Mouse (Mus musculus) limb, embryonic 12.5 days (tissue): ENCODE data around the gene Gm16253. TPM values are rescaled to one million over a fixed set of nuclear protein-coding genes. Genes with fewer than 3 reads are reported as not detected.

Experiments
- ATAC-seq: fragments of 200-750 bp; cut with Nextera tagmentation; 2 replicates; pipeline ENCODE4 v1.8.0; 2017; ENCODE audit warnings: low read depth, moderate TSS enrichment; ENCODE audit not compliant: insufficient number of reproducible peaks, insufficient read depth, low FRiP score, low TSS enrichment
- H3K27ac ChIP-seq: fragments of 300-500 bp; sonication (generic); 2 replicates; pipeline ENCODE4 v1.5.1; 2016; ENCODE audit warnings: mild to moderate bottlenecking, moderate library complexity
- H3K27me3 ChIP-seq: fragments of 300-500 bp; sonication (generic); 2 replicates; pipeline ENCODE4 v1.6.1; 2016; ENCODE audit warnings: mild to moderate bottlenecking, moderate library complexity
- H3K36me3 ChIP-seq: fragments of 300-500 bp; sonication (generic); 2 replicates; pipeline ENCODE4 v1.6.1; 2016; ENCODE audit warnings: mild to moderate bottlenecking, moderate library complexity
- H3K4me1 ChIP-seq: fragments of 300-500 bp; sonication (generic); replicated peaks from 2 replicates; pipeline ENCODE4 v1.6.1; 2016
- H3K4me2 ChIP-seq: fragments of 300-500 bp; sonication (generic); 2 replicates; pipeline ENCODE4 v1.6.1; 2016; ENCODE audit warnings: mild to moderate bottlenecking, moderate library complexity
- H3K4me3 ChIP-seq: fragments of 300-500 bp; sonication (generic); replicated peaks from 2 replicates; pipeline ENCODE4 v1.5.1; 2016; ENCODE audit warnings: mild to moderate bottlenecking
- H3K9ac ChIP-seq: fragments of 300-500 bp; sonication (generic); replicated peaks from 2 replicates; pipeline ENCODE4 v1.6.1; 2016; ENCODE audit warnings: mild to moderate bottlenecking, moderate library complexity
- H3K9me3 ChIP-seq: fragments of 300-500 bp; sonication (generic); 2 replicates; pipeline ENCODE4 v1.6.1; 2016; ENCODE audit warnings: mild to moderate bottlenecking, moderate library complexity
- WGBS: fragments of 180-500 bp; shearing (Covaris S2); methylation state at CpG from one replicate; pipeline ENCODE4 v1.1.7; 2016; 5-methylcytosine and 5-hydroxymethylcytosine counted together
- polyA plus RNA-seq: library from polyadenylated mRNA; unstranded; fragments of >200 nt; fragmentation: Nextera tagmentation; extraction: Ambion mirVana; gene quantifications from 2 replicates; pipeline ENCODE4 v1.2.1, GENCODE M21; 2016

Gene Gm16253
- polyA plus RNA-seq, 1 experiment from 2014 or later, result 1.5 TPM

GRCm38 (mm10) chr3:96547389-96547960 is 29.3 kb upstream of the Gm16253 start:
- H3K4me3 ChIP-seq, result no peak overlapping the region
- no peak for ATAC-seq
- WGBS, result 9% methylated on average over 14 of the region's 14 CpGs
- no peak overlapping the region; the same call in 1 of the 2 replicates for H3K9ac ChIP-seq
- H3K27ac ChIP-seq, result no peak overlapping the region
- no peaks in the 10 kb centered on the region for H3K27me3 ChIP-seq
- H3K4me2 ChIP-seq, result peak overlapping the region; percentile 43
- peaks cover 13% of the 10 kb centered on the region; the same call in 1 of the 2 replicates for H3K4me1 ChIP-seq
- H3K36me3 ChIP-seq, result no peaks in the 10 kb centered on the region
- no peaks in the 10 kb centered on the region for H3K9me3 ChIP-seq

GRCm38 (mm10) chr3:96548824-96549223 is 28.0 kb upstream of the Gm16253 start:
- WGBS, result 79% methylated on average over 7 of the region's 7 CpGs
- H3K9ac ChIP-seq, result no peak overlapping the region

DNA sequence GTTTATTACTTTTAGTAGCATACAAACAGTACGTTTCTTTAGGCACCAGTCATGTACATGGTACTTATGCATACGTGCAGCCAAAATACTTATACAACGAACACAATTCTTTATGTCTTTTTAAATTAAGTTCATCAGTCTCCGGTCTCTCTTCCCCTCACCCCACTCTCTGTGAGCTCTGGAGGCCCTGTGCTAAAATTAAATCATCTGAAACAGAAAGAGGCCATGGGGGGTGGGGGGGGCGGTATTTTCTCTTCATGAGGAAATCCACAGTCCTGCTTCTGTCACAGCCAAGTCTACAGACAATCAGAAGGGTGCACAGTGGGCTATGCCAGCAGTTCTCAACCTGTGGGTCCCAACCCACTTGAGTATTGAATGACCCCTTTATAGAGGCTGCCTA is 27.4 kb upstream of the Gm16253 start:
- Histone ChIP-seq H3K27me3 (no peaks in the 10 kb centered on the region), H3K4me2 (no peak overlapping the region), H3K4me1 (peaks cover 13% of the 10 kb centered on the region; the same call in 1 of the 2 replicates), H3K27ac (no peak overlapping the region), H3K9ac (no peak overlapping the region), H3K9me3 (no peaks in the 10 kb centered on the region), H3K4me3 (no peak overlapping the region), H3K36me3 (no peaks in the 10 kb centered on the region)
- 86% methylated on average over 5 of the region's 5 CpGs for WGBS
- no peak for ATAC-seq

More at GRCm38 (mm10) chr3:96548824-96549223, 28.0 kb upstream of the Gm16253 start:
- H3K4me2 ChIP-seq, result no peak overlapping the region
- H3K9me3 ChIP-seq, result no peaks in the 10 kb centered on the region
- no peaks in the 10 kb centered on the region for H3K27me3 ChIP-seq
- no peak overlapping the region for H3K4me3 ChIP-seq
- H3K36me3 ChIP-seq, result no peaks in the 10 kb centered on the region
- ATAC-seq, result no peak
- no peak overlapping the region for H3K27ac ChIP-seq
- peaks cover 13% of the 10 kb centered on the region; the same call in 1 of the 2 replicates for H3K4me1 ChIP-seq

DNA sequence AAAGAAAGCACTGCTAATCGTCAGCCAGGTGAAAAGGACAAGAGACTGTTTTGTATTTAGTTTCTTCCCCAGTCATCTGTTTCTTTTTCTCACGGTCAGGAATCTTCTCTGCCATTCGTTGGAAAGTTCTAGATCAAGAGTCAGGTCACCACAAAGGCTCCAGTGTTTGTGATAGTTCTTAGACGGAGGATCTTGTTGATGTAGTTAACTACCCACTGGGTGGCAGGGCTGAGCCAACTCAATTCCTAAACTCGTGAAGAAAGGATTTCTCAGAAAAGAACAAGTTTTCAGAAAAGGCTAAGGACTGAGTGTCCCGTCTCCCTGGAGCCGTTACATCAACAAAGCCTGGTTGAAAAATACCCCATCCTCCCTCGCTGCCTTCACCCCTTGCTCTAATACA is 25.6 kb upstream of the Gm16253 start:
- no peak overlapping the region for H3K9ac ChIP-seq
- peak overlapping the region; percentile 35; the same call in 1 of the 2 replicates for H3K27ac ChIP-seq

GRCm38 (mm10) chr3:96551890-96552289 is 24.9 kb upstream of the Gm16253 start:
- WGBS, result 70% methylated on average over 7 of the region's 7 CpGs
- ATAC-seq, result no peak
- Histone ChIP-seq H3K27ac (no peak overlapping the region), H3K27me3 (no peaks in the 10 kb centered on the region), H3K4me3 (no peak overlapping the region), H3K4me1 (peaks cover 34% of the 10 kb centered on the region), H3K4me2 (no peak overlapping the region), H3K36me3 (no peaks in the 10 kb centered on the region), H3K9me3 (no peaks in the 10 kb centered on the region), H3K9ac (no peak overlapping the region)

More for the DNA sequence above, 25.6 kb upstream of the Gm16253 start:
- Histone ChIP-seq H3K27me3 (no peaks in the 10 kb centered on the region), H3K9me3 (no peaks in the 10 kb centered on the region), H3K4me1 (peaks cover 28% of the 10 kb centered on the region), H3K4me2 (no peak overlapping the region), H3K36me3 (no peaks in the 10 kb centered on the region), H3K4me3 (no peak overlapping the region)
- WGBS, result 22% methylated on average over 8 of the region's 8 CpGs
- no peak for ATAC-seq

DNA sequence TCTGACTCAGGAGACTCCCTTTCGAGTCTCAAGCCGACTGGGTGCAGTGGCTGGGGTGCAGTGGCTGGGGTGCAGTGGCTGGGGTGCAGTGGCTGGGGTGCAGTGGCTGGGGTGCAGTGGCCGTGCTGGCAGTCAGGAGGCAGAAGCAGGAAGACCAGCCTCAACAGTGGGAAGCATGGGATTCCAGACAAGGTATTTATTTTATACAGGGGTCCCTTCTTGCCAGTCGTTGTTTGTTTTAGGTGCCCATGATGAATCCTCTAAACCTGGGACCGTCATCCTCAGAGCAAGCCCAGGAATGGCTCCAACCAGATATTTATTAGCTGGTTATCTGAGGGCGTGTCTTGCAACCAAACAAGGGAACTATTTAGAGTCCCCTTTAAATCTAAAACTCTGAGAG is 23.2 kb upstream of the Gm16253 start:
- no peaks in the 10 kb centered on the region for H3K27me3 ChIP-seq
- 75% methylated on average over 6 of the region's 6 CpGs for WGBS
- H3K4me1 ChIP-seq, result peaks cover 32% of the 10 kb centered on the region
- no peaks in the 10 kb centered on the region for H3K36me3 ChIP-seq
- ATAC-seq, result no peak
- H3K27ac ChIP-seq, result no peak overlapping the region
- no peak overlapping the region for H3K4me2 ChIP-seq
- no peak overlapping the region for H3K4me3 ChIP-seq
- H3K9ac ChIP-seq, result no peak overlapping the region
- no peaks in the 10 kb centered on the region for H3K9me3 ChIP-seq

DNA sequence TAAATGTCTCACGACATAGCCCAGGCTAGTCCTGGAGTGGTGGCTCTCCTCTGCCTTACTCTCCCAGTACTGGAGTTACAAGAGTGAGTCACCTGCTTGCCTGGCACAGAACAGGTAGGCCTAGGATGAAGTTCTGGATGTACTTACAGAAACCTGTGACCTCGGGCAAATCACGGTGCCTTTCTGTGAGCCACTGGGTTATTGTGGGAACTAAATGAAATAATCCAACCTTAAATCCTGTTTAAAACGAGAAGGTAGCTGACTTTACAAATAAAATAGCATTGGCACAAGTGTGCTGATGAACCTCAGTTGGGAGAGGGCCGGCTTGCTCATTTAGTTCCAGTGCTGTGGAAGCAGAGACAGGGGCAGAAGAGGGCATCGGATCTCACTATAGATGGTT is 22.5 kb upstream of the Gm16253 start:
- H3K27me3 ChIP-seq, result no peaks in the 10 kb centered on the region
- no peak overlapping the region for H3K4me3 ChIP-seq
- no peak overlapping the region for H3K27ac ChIP-seq
- H3K4me1 ChIP-seq, result peaks cover 38% of the 10 kb centered on the region
- no peak overlapping the region for H3K4me2 ChIP-seq
- no peaks in the 10 kb centered on the region for H3K9me3 ChIP-seq
- no peak for ATAC-seq
- H3K9ac ChIP-seq, result no peak overlapping the region
- peaks cover under 1% of the 10 kb centered on the region for H3K36me3 ChIP-seq
- 80% methylated on average over 6 of the region's 6 CpGs for WGBS

- peaks cover 47% of the 10 kb centered on the region for H3K4me1 ChIP-seq
- no peak overlapping the region for H3K4me3 ChIP-seq
- H3K27me3 ChIP-seq, result no peaks in the 10 kb centered on the region
- no peak overlapping the region; the same call in 1 of the 2 replicates for H3K9ac ChIP-seq
- H3K9me3 ChIP-seq, result no peaks in the 10 kb centered on the region
- ATAC-seq, result no peak
- peak overlapping the region; percentile 86 for H3K27ac ChIP-seq
- no peak overlapping the region for H3K4me2 ChIP-seq
- peaks cover 10% of the 10 kb centered on the region for H3K36me3 ChIP-seq
- 50% methylated on average over 12 of the region's 12 CpGs for WGBS
Measured at GRCm38 (mm10) chr3:96555041-96555596, 21.7 kb upstream of the Gm16253 start.

DNA sequence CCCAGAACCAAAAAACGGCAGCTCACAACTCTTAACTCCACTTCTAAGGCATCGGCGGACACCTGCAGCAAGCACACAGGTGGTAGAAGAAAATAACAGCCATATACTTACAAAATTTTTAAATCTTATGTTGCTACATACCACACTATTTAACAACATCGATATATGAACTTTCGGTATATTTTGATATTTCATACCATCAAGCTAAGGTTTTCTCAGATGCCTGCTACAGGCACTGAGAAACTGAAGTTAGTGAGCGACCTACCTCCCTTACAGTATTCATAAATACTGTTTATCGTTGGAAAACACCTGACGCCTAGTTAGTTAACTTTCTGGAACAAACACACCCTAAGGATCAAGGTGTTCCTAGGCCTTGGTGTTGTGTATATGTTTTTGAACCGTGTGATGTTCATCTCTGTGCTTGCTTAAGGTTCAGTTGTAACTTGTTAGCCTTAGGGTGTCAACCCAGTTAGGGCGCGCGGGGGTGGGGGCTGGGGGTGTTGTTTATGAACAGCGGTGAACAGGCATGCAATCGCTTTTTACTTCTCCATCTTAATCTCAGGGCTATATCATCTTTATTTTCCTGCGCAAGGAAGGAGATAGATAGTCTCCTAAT is 20.7 kb upstream of the Gm16253 start:
- Histone ChIP-seq H3K9ac (peak overlapping the region; percentile 71; the same call in 1 of the 2 replicates), H3K4me2 (peak overlapping the region; percentile 76), H3K27ac (peak overlapping the region; percentile 90), H3K4me3 (peak overlapping the region; percentile 65), H3K36me3 (peaks cover 19% of the 10 kb centered on the region), H3K27me3 (no peaks in the 10 kb centered on the region), H3K9me3 (no peaks in the 10 kb centered on the region), H3K4me1 (peaks cover 54% of the 10 kb centered on the region)
- 83% methylated on average over 15 of the region's 15 CpGs for WGBS
- no peak for ATAC-seq

GRCm38 (mm10) chr3:96556651-96557635 is 19.8 kb upstream of the Gm16253 start:
- Histone ChIP-seq H3K4me1 (peaks cover 51% of the 10 kb centered on the region), H3K9me3 (no peaks in the 10 kb centered on the region), H3K4me2 (peak overlapping the region; percentile 76), H3K4me3 (peak overlapping the region; percentile 65), H3K36me3 (peaks cover 24% of the 10 kb centered on the region), H3K9ac (peak overlapping the region; percentile 71), H3K27ac (peak overlapping the region; percentile 90), H3K27me3 (no peaks in the 10 kb centered on the region)
- 10% methylated on average over 22 of the region's 22 CpGs for WGBS
- ATAC-seq, result no peak

- ATAC-seq, result peak; percentile 99
- peak within 1 kb of the TSS; percentile 74 for H3K9ac ChIP-seq
- H3K4me2 ChIP-seq, result peak within 1 kb of the TSS; percentile 76
- H3K9me3 ChIP-seq, result no peaks in the 10 kb centered on the region
- WGBS, result under 1% methylated on average over 26 of the region's 26 CpGs
- H3K36me3 ChIP-seq, result peaks cover 24% of the 10 kb centered on the region
- peaks cover 51% of the 10 kb centered on the region for H3K4me1 ChIP-seq
- no peaks in the 10 kb centered on the region for H3K27me3 ChIP-seq
- peak within 1 kb of the TSS; percentile 90 for H3K27ac ChIP-seq
- H3K4me3 ChIP-seq, result peak within 1 kb of the TSS; percentile 65
Measured at GRCm38 (mm10) chr3:96557694-96558093, 19.1 kb upstream of the Gm16253 start, which contains the start of gene Txnip. Txnip (plus strand) TSS chr3:96557957.
